Mouse (Mus musculus) spleen, postnatal 10 days (tissue): ENCODE data around the gene Foxj1.
"Not testable (repeated sequence)": the region's sequence is repeated elsewhere in the genome, so short reads cannot be mapped to it uniquely, and the experiment has no call there.

ENCODE experiments used
- DNase-seq, 2 experiments: peaks; one replicate each; pipeline ENCODE4 v3.0.0; 2021 to 2022; ENCODE audit warnings: low spot score in 2 of 2

Gene Foxj1

DNA sequence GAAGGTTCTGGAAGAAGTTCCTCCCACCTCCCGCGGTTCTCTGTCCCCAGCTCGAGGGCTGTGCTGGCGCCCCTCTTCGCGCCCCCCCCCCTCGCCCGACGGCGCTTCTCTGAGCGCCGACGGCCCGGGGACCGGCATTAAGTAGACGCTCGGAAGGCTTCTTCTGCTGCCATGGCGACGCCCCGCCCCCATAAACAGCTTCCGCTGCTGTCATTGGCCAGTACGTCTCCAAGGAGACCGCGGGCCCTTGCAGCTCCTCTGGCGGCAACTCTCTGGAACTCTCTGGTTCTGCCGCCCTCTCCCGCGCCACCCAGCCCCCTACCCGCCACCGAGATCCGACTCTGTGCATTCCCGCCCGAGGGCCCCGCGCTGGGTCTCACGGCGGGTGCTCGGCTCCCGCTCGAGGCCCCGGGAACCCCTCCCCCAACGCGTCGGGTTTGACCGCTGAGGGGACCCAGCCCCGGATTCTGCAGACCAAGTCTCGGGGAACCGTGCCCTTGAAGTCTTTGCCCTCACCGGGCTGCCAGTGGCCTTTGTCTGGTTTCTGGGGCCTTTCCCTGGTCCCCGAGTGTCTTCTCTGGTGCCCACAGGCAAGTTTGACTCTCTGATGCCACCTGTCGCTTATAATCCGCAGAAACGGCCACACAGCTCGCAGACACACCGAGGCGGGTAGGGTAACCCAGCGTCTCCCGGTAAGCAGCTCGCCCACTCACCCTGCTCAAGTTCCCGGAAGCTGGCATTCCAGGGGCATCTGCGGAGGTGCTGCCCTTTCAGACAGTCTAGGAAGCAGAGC lies at the start of gene Foxj1:
Gene Foxj1 (minus strand): TSS at position 156 of the 793 bp plus-strand sequence.
- DNase-seq, result peak; percentile 91 to 94

DNA sequence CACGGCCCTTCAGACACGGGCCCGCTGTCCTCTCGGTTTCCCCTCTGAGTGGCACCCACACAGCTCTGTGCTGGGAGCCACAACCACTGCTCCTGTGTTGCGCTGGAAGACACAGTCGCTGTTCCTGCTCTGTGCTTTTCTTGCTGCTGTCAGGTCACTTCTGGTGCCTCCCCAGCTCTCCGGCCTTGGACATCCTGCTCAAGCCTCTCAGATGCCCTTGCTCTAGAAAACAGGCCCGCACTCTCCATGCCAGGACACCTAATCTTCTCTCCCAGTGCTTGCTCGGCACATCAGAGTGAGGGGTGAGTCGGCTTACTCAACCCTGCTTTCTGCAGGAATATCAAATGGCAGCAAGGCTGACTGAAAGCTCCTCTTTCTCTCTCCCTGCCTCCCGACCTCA lies 49.0 kb upstream of the Foxj1 start:
- no peak for DNase-seq

DNA sequence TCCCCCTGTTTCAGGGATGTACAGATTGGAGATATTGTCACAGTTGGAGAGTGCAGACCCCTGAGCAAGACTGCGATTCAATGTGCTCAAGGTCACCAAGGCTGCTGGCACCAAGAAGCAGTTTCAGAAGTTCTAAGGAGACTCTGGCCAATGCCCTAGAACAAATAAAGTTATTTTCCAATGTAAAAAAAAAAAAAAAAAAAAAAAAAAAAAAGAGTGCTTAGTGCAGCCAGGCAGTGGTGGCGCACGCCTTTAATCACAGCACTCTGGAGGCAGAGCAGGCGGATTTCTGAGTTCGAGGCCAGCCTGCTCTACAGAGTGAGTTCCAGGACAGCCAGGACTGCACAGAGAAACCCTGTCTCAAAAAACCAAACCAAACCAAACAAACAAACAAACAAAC lies 47.9 kb upstream of the Foxj1 start:
- DNase-seq, result not testable (repeated sequence)

DNA sequence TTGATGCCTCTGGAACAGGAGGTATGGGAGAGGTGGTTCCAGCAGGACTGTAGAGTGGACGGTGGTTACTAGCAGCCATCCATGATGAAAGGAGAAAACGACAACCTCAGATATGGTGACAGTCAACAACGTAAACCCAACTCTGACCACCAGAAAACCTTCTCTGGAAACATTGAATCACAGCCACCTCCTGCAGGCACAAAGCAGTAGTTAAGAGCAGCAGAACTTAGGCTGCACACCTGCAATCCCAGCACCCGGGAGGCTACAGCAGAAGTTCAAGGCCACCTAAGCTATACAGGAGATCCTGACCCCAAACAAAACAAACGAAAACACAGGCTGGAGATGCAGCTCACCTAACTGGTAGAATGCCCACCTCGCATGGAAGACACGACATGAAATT lies 45.6 kb upstream of the Foxj1 start:
- DNase-seq, result no peak

DNA sequence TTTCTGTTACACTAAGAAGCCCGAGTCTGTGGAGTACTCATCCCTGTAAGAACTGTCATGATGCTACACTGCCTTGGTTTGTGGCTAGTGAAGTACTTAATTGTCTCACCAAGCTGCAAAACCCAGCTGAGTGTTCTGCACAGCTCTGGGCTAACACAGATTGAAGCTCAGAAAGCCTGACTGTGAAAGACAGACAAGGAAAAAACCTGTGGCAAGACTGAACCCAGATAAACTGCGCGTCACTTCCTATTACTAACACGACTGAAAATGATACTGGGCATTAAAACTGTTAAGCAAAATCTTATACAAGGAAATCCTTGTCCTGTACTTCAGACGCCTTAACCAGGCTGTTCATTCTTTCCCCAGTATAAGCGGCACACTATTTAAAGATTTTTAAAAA lies 44.3 kb upstream of the Foxj1 start:
- DNase-seq, result no peak

DNA sequence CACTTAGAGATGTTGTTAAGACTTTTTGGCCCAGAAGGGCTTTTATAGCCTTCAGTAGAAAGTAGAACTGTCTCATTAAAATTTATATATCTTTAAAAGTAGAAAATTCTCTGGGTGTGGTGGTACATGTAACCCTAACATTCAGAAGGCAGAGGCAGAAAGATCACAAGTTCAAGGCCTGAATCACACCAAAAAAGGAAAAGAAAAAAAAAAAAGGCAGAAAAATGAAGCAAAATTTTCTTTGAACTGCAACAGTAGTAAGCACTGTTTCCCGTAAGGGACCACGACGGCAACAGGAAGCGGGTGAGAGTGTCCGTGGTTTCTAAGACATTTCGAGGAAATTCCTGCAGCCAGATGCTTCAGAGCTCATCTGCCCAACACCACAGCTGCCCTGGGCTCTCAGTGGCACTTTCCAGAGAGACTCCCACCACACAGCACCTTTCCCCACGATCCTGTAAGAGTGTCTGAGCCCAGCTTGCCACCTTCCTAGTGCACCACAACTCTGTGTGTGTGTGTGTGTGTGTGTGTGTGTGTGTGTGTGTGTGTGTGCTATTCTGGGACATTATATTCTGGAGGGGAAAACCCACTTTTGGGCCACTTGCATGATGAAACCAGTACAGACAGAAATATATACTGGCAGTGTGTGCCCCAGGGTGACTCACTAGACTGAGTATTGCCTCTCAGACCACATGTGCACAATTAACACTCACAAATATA lies 41.9 kb upstream of the Foxj1 start:
- DNase-seq, result peak in 1 of 2 experiments; percentile 37

DNA sequence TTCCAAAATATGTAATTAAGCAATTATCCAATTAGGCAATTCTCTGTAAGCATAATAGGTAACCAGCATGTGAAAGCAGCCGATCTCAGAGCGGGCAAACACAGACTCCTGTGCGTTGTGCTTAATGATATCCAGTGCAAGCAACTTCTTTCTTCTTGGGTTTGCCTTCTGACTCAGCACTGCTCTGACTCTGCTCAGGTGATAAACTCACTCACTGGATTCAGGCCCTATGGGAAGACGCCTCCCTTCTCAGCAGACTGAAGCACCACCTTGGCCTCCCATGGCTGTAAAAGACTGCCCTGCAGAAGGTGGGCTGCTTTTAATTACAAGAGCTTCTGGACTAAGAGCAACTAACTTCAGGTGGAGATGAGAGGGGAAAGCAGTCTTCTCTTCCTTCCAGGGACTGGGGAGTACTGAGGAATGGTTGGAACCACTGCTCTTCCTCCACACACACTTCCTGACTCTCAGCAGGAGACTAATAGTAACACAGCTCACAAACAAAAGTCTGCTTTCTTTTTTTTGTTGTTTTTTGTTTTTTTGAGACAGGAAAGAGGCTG lies 36.8 kb upstream of the Foxj1 start:
- no peak for DNase-seq

DNA sequence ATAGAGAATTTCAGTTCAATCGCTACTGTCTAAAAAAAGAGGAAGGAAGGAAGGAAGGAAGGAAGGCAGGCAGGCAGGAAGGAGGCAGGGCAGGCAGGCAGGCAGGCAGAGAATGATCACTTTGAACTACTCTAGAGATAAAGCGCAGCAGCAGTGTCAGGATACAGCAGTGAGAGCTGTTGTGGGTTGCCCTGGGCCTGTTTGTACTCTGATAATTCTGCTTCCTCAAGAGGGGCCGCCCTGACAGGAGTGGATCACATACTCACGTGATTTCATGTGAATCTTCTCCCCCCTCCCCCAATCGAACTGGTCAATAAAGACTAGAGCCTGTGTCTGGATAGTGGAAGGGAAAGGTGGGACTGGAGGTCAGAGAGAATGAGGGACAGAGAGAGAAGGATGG lies 34.4 kb upstream of the Foxj1 start:
- DNase-seq, result no peak

DNA sequence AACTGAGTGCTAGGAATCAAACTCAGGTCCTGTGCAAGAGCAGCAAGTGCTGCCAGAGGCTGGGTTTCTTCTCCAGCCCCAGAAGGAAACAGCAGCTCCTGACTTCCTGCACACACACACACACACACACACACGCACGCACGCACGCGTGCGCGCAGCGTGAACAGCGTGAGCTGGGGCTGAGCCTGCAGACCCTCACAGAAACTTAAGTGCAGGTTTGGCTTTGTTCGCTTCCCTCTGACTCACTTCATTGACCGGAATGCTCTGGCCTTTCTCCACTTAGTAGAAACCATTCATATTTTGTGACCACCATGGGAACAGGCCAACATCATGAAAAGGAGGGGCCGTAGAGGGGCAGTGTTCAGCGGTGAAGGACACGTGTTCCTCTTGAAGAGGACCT lies 33.9 kb upstream of the Foxj1 start:
- no peak for DNase-seq

DNA sequence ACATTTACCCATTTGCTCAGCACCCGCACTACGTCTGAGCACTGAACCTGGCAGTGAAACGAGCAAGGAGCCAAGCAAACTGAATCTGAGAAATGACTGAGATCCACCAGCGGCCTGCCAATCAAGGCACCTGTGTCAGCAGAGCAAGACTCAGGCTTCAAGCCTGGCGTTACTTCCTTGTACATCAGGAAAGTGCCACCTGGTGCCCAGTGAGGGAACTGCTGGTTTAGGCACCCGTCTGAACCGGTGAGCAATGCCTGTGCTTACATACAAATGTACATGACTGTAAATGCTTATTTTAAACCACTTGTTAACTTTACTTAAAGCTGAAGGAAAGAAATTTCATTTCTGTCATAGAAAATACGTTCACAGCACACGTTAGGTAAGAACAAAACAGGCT lies 32.9 kb upstream of the Foxj1 start:
- DNase-seq, result peak; percentile 80 to 93

DNA sequence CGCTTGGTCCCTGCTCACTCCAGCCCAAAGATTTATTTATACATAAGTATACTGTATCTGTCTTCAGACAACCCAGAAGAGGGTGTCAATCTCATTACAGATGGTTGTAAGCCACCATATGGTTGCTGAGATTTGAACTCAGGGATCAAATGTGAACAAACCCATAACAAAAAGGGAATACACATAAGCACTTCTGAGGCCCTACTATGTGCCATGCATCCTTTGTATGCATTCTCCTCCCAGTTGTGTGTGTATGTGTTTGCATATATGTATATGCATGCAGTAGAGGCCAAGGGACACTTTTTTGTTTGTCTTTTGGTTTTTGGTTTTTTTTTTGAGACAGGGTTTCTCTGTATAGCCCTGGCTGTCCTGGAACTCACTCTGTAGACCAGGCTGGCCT lies 31.4 kb upstream of the Foxj1 start:
- no peak for DNase-seq

DNA sequence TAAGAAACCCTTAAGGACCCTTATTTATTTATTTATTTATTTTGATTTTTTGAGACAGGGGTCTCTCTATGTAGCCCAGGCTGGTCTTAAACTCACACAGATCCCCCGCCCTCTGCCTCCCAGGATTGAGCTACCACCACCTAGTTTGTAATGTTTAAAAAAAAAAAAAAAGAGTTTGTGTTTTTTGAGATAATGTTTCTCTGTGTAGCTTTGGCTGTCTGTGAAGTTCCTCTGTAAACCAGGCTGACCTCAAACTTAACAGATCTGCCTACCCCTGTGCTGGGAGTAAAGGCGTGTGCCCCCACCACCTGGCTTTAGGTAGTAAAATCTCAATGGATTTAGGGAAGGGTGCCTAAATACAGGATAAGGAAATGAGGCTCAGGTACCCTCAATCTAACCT lies 30.9 kb upstream of the Foxj1 start:
- no peak for DNase-seq

DNA sequence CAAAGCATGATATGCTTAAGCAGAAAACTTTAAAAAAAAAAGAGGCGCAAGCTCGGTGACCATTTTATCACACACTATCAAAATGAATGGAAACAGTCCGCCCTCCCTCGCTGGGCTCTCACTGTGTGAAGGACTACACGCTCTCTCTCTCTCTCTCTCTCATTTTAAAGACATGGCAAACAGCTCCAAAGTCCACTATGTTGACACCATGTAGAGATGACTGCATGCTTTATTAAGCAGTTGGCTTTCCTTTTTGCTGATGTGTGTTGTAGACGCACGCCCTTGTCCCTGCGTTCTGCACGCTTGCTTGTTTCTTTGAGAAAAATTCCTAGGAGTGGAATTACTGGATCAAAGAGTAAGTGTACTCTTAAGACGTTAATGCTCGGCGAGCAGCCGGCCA lies 30.2 kb upstream of the Foxj1 start:
- no peak for DNase-seq

DNA sequence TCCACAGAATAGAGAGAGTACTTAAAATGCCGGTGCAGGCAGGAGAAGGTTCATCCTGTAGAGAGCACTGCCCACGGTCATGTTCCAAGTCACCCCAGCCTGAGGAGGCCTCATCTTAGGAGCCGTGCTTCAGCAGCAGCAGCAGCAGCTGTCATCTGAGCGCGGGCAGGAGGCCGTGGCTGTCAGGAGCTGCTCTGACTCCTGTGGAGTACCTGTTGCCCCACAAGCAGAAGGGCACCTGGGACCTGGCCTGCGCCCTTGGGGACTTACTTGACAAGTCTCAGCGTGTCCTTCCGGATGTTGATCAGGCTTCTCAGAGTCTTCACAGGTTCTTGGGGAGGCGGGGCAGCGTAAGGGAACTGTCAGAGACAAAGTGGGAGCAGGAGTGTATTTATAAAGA lies 26.8 kb upstream of the Foxj1 start:
- peak in 1 of 2 experiments; percentile 30 for DNase-seq

DNA sequence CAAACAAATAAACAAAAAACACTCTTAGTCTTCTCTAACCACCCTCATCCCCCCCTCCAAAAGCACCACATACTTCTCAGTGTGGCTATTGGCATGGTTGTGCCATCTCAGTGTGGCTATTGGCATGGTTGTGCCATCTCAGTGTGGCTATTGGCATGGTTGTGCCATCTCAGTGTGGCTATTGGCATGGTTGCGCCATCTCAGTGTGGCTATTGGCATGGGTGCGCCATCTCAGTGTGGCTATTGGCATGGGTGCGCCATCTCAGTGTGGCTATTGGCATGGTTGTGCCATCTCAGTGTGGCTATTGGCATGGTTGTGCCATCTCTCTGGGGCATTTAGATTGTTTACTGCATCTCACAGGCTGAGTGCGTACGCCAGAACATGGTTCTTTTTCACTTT lies 25.7 kb upstream of the Foxj1 start:
- not testable (repeated sequence) for DNase-seq

DNA sequence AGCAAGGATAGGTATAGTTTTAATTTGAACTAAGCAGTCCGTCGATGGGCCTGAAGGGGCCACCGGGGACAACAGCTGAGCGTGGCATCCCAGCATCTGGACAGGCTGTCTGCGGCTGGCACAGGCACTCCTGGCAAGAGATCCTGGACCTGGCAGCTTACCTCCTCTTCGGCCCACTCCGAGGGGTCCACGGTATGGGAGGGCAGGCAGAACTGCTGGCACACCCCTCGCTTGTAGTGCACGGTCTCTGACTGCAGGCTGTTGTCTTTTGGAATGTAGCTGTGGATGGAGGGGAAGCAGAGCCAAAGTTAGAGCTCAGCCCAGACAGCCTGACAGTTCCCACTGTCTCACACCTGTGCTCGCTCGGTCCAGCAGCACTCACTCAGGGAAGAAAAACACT lies 24.5 kb upstream of the Foxj1 start:
- DNase-seq, result no peak

DNA sequence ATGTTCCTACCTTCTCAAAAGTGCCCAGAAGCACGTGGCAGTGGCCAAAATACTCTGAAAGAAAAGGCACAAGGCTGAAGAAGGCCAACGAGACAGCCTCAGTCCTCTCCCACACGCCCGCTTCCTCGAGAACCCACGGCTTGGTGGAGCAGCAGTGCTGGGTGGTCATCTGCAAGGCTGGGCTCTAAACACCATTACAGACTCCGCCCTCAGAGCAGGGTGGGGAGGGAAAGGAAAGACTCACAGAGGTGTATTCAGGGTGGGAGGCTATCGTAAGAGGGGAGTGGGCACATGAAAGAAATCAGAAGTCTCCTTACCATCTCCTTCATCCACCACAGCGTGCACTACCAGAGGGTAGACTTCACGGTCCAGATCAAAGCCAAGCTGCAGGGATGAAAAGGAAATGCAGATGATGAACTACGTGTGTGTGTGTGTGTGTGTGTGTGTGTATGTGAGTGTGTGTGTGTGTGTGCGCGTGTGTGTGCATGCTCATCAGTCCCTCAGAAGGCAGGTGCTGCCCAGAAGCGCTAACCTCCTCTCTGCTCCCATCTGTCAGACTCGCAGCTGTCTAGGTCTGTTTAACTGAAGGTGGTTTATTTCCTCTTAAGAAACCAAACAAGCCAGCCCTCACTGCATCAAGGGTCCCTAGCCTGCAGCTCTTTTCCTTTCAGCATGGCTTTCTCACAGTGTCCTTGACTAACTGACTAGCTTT lies 23.9 kb upstream of the Foxj1 start:
- DNase-seq, result no peak

DNA sequence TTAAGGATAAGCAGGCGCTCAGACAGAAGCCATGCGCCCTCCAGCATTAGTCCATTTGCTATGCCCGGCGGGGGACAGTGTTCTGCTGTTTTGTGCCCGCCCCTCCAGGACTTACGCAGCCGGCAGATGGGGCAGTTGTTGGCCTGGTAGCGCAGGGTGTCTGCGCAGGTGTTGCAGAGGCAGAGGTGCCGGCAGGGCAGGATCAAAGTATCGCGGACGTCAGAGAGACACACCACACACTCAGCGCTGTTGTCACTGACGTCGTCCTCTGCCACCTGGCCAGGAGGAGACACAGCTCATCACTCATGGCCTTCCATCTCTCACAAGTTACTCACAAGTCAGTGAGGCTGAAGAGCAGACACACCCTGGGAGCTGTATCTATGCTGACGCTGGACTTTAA lies 19.3 kb upstream of the Foxj1 start:
- DNase-seq, result no peak

DNA sequence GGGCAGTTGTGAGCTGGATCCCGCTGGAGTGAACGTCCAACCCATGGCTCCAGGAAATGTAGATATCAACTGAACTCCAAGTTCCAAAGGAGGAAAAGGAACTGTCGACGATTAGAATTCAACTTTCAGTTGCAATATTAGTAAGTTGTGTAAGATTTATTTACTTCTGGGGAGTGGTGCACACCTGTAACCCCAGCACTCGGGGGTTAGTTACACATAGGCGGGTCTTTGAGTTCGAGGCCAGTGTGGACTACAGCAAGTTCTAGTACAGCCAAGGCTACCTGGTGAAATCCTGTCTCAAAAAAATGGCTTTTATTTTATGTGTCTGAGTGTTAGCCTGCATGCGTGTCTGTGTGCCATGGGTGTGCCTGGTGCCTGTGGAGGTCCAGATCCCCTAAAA lies 18.3 kb upstream of the Foxj1 start:
- DNase-seq, result no peak

DNA sequence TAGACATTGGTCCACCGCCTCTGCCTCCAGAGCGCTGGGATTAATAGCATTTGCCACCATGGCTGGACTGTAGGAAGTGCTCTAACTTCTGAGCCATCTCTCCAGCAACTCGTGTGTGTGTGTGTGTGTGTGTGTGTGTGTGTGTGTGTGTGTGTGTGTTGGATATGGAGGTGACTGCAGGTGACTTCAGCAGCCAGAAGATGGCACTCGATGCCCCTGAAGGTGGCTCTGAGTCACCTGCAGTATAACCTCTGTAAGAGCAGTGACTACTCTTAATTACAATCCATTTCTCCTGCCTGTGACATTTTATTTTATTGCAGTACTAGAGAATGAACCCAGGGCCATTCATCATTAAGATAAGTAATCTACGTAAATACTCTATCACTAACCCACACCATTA lies 16.1 kb upstream of the Foxj1 start:
- DNase-seq, result no peak

DNA sequence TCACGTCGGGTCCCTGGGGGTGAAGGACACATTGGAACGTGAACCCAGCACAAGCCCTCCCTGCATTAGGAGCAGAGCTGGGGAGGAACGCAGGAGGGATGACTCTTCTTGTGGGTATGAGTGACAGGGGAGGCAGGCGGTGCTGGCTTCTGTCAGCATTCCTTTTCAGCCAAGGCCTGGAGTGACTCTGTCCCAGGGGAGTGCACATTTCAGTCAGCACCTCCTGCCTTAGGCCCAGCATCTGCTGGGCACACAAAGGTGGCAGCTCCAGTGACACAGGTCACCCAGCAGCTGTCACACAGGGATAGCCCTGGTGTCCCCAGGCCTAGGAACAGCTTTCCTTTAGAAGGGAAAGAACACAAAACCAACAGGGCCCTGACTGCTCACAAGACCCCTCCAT lies 12.8 kb upstream of the Foxj1 start:
- no peak for DNase-seq

DNA sequence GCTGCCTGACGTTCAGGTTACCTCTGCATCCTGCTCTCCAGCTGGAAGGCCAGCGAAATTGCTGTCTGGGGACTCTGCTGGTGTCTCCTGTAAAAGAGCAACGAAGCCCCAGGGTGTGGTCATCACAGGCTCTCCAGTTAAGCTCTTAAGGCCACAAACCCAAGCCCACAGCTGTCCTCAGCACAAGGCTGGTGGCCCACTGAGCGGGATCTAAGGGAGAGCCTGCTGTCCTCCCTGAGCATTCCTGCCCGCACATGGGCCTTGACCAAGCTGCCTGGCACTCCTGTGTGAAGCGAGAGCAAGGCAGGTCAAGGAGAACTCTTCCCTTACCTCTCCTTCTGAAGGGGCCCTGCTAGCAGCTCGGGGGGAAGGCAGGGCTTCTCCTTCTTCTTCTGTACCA lies 11.8 kb upstream of the Foxj1 start:
- DNase-seq, result no peak
